Mouse (Mus musculus): ENCODE results near the gene Slc25a22. TPM values are rescaled to one million over a fixed set of nuclear protein-coding genes. Genes with fewer than 3 reads are reported as not detected.

Slc25a22 gene
- polyA plus RNA-seq, 1 experiment, result 488 TPM

DNA sequence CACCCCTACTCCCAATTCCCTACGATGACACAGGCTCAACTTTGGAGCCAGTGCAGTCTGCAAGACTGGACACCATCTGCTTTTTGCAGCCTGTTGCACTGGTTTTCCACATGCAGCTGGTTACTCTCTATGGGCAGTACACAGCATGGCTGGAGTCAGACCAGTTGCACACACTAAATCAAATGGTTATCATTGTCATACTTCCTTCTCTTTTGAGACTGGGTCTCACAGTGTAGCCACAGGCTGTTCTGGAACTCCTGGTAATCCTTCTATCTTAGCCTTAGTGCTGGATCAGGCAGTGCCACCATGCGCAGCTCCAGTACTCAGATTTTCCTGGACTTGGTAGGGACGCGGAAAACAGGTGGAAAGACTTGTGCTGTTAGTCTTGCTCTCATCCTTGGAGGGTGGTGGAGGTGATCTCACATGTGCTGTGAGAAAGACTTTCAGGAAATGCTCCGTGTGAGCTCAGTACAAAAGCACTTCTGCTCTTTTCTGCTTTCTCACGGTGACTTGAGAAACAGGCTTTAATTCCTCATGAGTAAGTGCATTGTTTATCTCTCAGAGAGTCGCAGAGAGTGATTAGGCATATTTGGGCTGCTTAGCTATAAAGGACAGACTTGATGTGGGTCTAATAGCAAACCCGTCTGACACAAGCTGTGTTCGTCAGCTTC is 45.0 kb downstream of the Slc25a22 start:
- peaks cover 18% of the 10 kb centered on the region for H3K4me1 ChIP-seq (ENCODE audit: control insufficient read depth, insufficient read depth, insufficient read length, low read length)
- H3K4me3 ChIP-seq (ENCODE audit: low read depth, low read length), result peak overlapping the region; percentile 84
- 3% methylated on average over 9 of the region's 9 CpGs for WGBS
- H3K27ac ChIP-seq (ENCODE audit: insufficient read depth, low read depth, low read length), result peak overlapping the region; percentile 53
- peaks cover 14% of the 10 kb centered on the region for H3K36me3 ChIP-seq (ENCODE audit: control insufficient read depth, insufficient read depth, low read length)
- TF ChIP-seq CTCF (IDR thresholded peaks at IDR 0.05; ENCODE audit: extremely low read depth, insufficient read length, insufficient replicate concordance, low read depth, low read length) (no peak), POLR2A (IDR thresholded peaks at IDR 0.05; ENCODE audit: low read depth, low read length) (no peak)
- H3K27me3 ChIP-seq (ENCODE audit: control insufficient read depth, insufficient read depth, low read length), result no peaks in the 10 kb centered on the region

DNA sequence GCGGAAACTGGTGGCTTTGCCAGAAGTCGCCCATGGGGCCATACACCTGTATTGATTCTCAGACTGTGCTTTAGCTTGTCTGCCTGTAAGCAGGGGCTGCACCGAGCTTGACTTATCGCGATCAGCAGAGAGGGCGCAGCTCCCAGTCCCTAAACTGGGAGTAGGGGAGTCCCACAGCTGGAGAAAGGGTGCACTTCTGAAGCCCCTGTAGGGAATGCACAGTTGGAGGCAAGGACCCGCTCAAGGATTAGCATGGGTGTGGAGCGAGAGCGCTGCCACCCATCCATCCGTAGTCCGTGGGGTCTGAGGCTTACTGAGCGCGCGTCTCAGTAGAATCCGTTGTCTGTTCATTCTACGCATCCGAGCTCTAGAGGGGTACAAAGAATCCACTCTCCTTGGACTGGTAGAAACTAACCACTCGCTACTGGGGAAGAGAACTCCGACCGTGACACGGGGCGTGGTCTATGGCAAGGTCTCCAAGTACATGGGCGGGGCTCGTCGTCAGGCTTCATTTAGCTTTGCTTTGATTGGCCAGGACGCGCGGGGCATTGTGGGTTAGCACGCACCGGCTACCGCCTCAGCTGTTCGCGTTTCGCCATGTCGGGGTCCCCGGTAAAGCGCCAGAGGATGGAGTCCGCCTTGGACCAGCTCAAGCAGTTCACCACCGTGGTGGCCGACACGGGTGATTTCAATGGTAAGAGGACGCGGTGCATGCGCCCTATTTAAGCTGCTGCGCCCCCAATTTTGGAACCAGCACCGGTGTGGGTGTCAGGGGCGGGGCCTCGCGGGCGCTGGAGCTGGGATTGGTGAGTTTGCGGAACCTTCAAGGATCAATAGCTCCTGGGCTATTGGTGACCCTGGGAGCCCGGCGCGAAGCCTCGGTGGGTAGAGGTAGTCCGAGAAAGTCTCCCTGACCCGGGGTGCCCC is 45.8 kb downstream of the Slc25a22 start, which contains the start of gene Taldo1:
Gene Taldo1, plus strand, starts transcription at position 575 of the 927 bp plus-strand sequence.
- H3K4me3 ChIP-seq (ENCODE audit: low read depth, low read length), result peak within 1 kb of the TSS; percentile 84
- H3K4me1 ChIP-seq (ENCODE audit: control insufficient read depth, insufficient read depth, insufficient read length, low read length), result peaks cover 21% of the 10 kb centered on the region
- peaks cover 11% of the 10 kb centered on the region for H3K36me3 ChIP-seq (ENCODE audit: control insufficient read depth, insufficient read depth, low read length)
- WGBS, result under 1% methylated on average over 57 of the region's 57 CpGs
- peak within 1 kb of the TSS; percentile 96 for H3K27ac ChIP-seq (ENCODE audit: insufficient read depth, low read depth, low read length)
- TF ChIP-seq CTCF (IDR thresholded peaks at IDR 0.05; ENCODE audit: extremely low read depth, insufficient read length, insufficient replicate concordance, low read depth, low read length) (no peak), POLR2A (IDR thresholded peaks at IDR 0.05; ENCODE audit: low read depth, low read length) (no peak)
- no peaks in the 10 kb centered on the region for H3K27me3 ChIP-seq (ENCODE audit: control insufficient read depth, insufficient read depth, low read length)

DNA sequence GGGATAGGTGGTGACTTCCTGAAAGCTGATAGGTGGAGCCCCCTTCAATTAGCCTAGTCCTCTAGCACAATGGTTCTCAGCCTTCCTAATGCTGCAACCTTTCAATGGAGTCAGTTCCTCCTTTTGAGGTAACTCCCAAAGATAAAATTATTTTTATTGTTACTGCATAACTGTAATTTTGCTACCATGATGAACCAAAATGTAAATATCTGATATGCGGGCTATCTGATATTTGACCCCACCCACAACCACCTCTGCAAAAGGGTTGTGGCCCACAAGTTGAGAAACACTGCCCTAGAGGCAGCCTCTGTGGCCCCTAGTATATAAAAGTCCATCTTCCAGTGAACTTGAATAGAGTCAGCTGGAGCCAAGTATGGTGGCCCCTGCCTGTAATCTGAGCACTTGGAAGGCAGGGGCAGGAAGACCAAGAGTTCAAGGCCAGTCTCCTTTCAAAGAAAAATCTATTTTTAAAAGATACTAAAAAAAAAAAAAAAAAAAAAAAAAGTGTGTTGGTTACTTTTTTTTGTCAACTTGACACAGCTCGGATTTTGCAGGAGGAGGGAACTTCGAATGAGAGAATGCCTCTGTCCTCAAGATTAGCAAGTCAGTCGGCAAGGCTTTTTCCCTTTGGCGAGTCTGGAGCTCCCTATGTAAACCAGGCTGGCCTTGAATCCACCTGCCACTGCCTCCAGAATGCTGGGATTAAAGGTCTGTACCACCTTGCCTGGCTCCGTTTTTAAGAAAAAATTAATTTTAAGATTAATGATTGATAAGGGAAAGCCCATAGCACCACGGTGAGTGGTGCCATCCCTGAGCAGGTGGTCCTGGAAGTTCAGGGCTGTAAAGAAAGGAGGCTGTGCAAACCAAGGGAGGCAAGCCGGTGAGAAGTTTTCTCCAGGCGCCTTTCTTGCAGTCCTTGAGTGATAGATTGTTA is 47.1 kb downstream of the Slc25a22 start:
- Histone ChIP-seq H3K36me3 (ENCODE audit: control insufficient read depth, insufficient read depth, low read length) (peaks cover under 1% of the 10 kb centered on the region), H3K4me3 (ENCODE audit: low read depth, low read length) (peak overlapping the region; percentile 5; the same call in 1 of the 2 replicates), H3K27ac (ENCODE audit: insufficient read depth, low read depth, low read length) (peak overlapping the region; percentile 85), H3K4me1 (ENCODE audit: control insufficient read depth, insufficient read depth, insufficient read length, low read length) (peaks cover 18% of the 10 kb centered on the region), H3K27me3 (ENCODE audit: control insufficient read depth, insufficient read depth, low read length) (no peaks in the 10 kb centered on the region)
- WGBS, result 20% methylated on average over 9 of the region's 9 CpGs
- TF ChIP-seq POLR2A (IDR thresholded peaks at IDR 0.05; ENCODE audit: low read depth, low read length), result no peak
- TF ChIP-seq CTCF (IDR thresholded peaks at IDR 0.05; ENCODE audit: extremely low read depth, insufficient read length, insufficient replicate concordance, low read depth, low read length), result no peak

DNA sequence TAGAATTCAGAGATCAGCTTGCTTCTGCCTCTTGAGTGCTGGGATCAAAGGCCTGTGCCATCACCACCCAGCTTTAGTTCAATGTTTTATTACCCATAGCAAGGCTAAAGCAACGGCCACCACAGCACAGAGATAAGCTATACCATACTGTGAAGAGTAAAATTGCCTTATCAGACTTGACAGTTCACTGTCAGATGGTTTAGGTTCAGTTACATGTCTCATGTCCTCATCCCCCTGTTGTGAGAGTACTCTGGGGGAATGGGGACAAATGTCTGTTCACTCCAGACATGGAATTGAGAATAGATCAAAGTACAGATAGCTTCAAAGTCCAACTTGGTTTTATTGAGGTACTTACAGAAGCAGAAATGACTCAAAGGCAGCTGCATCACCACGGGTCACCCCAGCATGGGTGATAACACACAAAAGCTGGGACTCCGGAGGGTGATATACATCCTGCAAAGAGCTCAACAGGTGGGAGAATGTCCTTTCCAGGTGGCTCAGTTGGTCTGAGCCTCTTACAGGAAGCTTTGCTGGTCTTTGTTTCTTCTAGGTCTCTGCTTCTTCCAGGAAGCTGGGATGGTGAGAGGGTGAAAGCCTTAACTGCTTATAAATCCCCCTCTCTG is 49.1 kb downstream of the Slc25a22 start:
- peak overlapping the region; percentile 85 for H3K27ac ChIP-seq (ENCODE audit: insufficient read depth, low read depth, low read length)
- TF ChIP-seq POLR2A (IDR thresholded peaks at IDR 0.05; ENCODE audit: low read depth, low read length), result no peak
- TF ChIP-seq CTCF (IDR thresholded peaks at IDR 0.05; ENCODE audit: extremely low read depth, insufficient read length, insufficient replicate concordance, low read depth, low read length), result no peak

DNA sequence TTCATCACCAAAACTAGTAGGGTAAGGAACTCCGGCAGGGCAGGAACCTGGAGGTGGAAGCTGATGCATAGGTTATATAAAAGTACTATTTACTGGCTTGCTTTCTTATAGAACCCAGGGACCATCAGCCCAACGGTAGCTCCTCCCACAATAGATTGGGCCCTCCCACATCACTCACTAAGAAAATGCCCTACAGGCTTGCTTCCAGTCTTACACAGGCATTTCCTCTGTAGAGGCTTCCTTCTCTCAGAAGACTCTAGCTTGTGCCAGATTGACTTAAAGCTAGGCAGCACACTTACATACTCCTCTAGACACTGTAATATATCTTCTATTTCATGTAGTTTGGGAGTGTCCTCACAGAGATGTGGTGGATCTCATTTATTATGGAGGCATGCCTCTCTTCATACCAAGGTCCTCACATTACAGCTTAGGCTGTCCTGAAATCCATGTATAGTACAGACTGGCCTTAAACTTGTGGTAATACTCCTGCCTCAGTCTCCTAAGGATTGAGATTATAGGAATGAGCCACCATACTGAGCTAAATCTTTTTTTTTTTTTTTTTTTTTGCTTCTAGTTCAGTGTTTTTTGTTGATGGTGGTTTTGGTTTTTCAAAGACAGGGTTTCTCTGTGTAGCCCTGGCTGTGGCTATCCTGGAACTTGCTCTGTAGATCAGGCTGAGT is 49.7 kb downstream of the Slc25a22 start:
- H3K27me3 ChIP-seq (ENCODE audit: control insufficient read depth, insufficient read depth, low read length), result no peaks in the 10 kb centered on the region
- peaks cover 12% of the 10 kb centered on the region for H3K4me1 ChIP-seq (ENCODE audit: control insufficient read depth, insufficient read depth, insufficient read length, low read length)
- WGBS, result 45% methylated on average over 2 of the region's 2 CpGs
- peak overlapping the region; percentile 78 for H3K27ac ChIP-seq (ENCODE audit: insufficient read depth, low read depth, low read length)
- H3K4me3 ChIP-seq (ENCODE audit: low read depth, low read length), result no peak overlapping the region
- H3K36me3 ChIP-seq (ENCODE audit: control insufficient read depth, insufficient read depth, low read length), result no peaks in the 10 kb centered on the region
- TF ChIP-seq CTCF (IDR thresholded peaks at IDR 0.05; ENCODE audit: extremely low read depth, insufficient read length, insufficient replicate concordance, low read depth, low read length) (no peak), POLR2A (IDR thresholded peaks at IDR 0.05; ENCODE audit: low read depth, low read length) (no peak)

More for the DNA sequence above, 49.1 kb downstream of the Slc25a22 start:
- Histone ChIP-seq H3K4me3 (ENCODE audit: low read depth, low read length) (no peak overlapping the region), H3K4me1 (ENCODE audit: control insufficient read depth, insufficient read depth, insufficient read length, low read length) (peaks cover 14% of the 10 kb centered on the region), H3K27me3 (ENCODE audit: control insufficient read depth, insufficient read depth, low read length) (no peaks in the 10 kb centered on the region), H3K36me3 (ENCODE audit: control insufficient read depth, insufficient read depth, low read length) (no peaks in the 10 kb centered on the region)
- WGBS, result 22% methylated on average over 3 of the region's 3 CpGs

Measured in small intestine, adult 2 months (tissue).